Mouse (Mus musculus) neural tube, embryonic 11.5 days (tissue): ENCODE results near the gene Coq2. TPM values are rescaled to one million over a fixed set of nuclear protein-coding genes. Genes with fewer than 3 reads are reported as not detected.

Source experiments
- polyA plus RNA-seq: library from polyadenylated mRNA; unstranded; fragments of >200 nt; fragmentation: Nextera tagmentation; extraction: Ambion mirVana; gene quantifications from 2 replicates; pipeline ENCODE4 v1.2.1, GENCODE M21; 2014

Coq2 gene
- polyA plus RNA-seq, 1 experiment from 2014 or later, result 57.1 TPM

Other genes with a start within 250 kb of the Coq2 start
- 16.8 and 18.2 TPM in 2 replicates for gene Lin54, start 174.5 kb downstream of the Coq2 start, polyA plus RNA-seq
- 234 and 239 TPM in 2 replicates for gene Cops4, start 156.8 kb downstream of the Coq2 start, polyA plus RNA-seq
- gene Plac8, start 102.9 kb downstream of the Coq2 start, polyA plus RNA-seq, result 2.5 and 2.7 TPM in 2 replicates
- 1.7 TPM in 2 replicates for gene Hpse, start 44.6 kb upstream of the Coq2 start, polyA plus RNA-seq
- gene Helq, start 123.5 kb upstream of the Coq2 start, polyA plus RNA-seq, result 19.8 and 24.0 TPM in 2 replicates
- 168 and 172 TPM in 2 replicates for gene Mrps18c, start 123.5 kb upstream of the Coq2 start, polyA plus RNA-seq
- gene Abraxas1, start 145.8 kb upstream of the Coq2 start, polyA plus RNA-seq, result 21.9 and 22.7 TPM in 2 replicates
- gene Gpat3, start 170.6 kb upstream of the Coq2 start, polyA plus RNA-seq, result 1.2 and 1.9 TPM in 2 replicates